Mouse (Mus musculus): ENCODE measurements at regions not wholly inside any gene's neighbourhood (a gene's known extent, or its start where the extent isn't known, plus 50 kb on each side); places are given as distances from the start of the nearest gene placed in this dataset.

DNA sequence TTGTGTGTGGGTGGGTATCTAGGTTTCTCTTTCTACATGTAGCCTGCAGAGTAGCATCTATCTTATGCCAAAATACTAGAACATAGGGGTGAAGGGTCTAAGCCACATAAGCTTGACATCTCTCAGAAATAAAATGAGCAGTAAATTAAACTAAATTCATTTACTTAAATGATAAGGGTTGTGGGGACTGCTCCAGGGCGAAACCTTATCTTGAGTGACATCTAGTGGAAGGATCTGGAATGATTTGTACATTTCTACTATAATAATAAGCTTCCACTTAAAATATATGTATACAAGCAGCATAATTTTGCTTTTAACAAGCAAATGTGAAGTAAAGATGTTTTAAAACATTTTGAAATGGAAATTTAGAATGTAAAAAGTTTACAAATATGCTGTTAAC, 271.4 kb downstream of the Vgll3 start:
- peak; percentile 51 for TF ChIP-seq CTCF (IDR thresholded peaks at IDR 0.05; ENCODE audit: low read depth)

DNA sequence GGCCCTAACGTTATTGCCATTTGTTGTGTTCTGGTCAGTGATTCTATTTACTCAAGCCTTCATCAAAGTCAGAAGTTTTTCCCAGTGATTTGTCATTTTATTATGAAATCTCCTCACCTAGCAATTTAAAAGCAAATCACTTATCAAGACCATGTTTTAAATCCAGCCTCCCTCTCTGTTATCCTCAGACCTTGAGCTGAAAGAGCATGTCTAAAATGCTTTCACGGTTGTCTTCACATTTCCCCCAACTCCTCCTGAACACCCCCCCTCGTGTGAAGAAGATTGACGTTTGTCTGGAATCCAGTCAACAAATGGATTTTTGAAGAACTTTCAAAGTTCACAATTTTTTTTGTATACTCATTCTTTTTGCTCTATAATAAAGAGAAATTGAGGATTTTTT, 277.7 kb downstream of the Vgll3 start:
- no peak for TF ChIP-seq CTCF (IDR thresholded peaks at IDR 0.05; ENCODE audit: low read depth)
- H3K9ac ChIP-seq (replicated peaks; ENCODE audit: low read length) = no peak overlapping the region
- H3K4me1 ChIP-seq (ENCODE audit: insufficient read depth, low read length) = no peaks in the 10 kb centered on the region
- DNase-seq (ENCODE audit: low spot score) = no peak
- no peaks in the 10 kb centered on the region for H3K27me3 ChIP-seq (ENCODE audit: insufficient read depth, low read length)
- H3K9me3 ChIP-seq (ENCODE audit: low read length) = no peaks in the 10 kb centered on the region
- H3K4me3 ChIP-seq (ENCODE audit: low read length) = no peak overlapping the region
- no peak for ATAC-seq
- H3K27ac ChIP-seq = no peak overlapping the region
- H3K36me3 ChIP-seq (ENCODE audit: insufficient read depth, low read length) = no peaks in the 10 kb centered on the region
- no peak overlapping the region for H3K4me2 ChIP-seq (ENCODE audit: low read depth, low read length)
- WGBS = 34% methylated on average over 4 of the region's 4 CpGs

More for the DNA sequence above, 271.4 kb downstream of the Vgll3 start:
- Histone ChIP-seq H3K9me3 (ENCODE audit: low read length) (no peaks in the 10 kb centered on the region), H3K4me2 (ENCODE audit: low read depth, low read length) (no peak overlapping the region), H3K27ac (no peak overlapping the region), H3K4me1 (ENCODE audit: insufficient read depth, low read length) (no peaks in the 10 kb centered on the region), H3K4me3 (ENCODE audit: low read length) (no peak overlapping the region), H3K9ac (replicated peaks; ENCODE audit: low read length) (no peak overlapping the region), H3K27me3 (ENCODE audit: insufficient read depth, low read length) (no peaks in the 10 kb centered on the region), H3K36me3 (ENCODE audit: insufficient read depth, low read length) (no peaks in the 10 kb centered on the region)
- 21% methylated on average over 1 of the region's 1 CpGs for WGBS
- DNase-seq (ENCODE audit: low spot score) = peak; percentile 47
- ATAC-seq = no peak

DNA sequence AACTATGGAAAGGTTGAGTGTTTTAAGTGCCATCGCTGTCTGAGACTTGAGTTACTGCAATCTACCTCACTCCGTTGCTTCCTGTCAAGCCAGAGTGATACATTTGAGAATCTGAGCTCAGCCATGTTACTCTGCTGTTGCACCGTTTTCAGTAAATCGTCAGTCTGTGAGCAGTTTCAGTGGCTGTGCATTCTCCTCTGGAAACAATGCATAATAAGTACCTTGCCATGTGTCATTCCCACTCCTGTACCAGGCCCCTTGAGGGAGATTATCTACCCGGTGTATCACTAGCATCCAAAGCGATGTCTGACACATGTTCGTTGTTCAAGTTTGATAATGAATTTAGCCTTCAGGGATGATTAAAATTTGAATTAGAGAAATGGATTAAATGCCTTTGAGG, 280.6 kb downstream of the Vgll3 start:
- Histone ChIP-seq H3K4me2 (ENCODE audit: low read depth, low read length) (no peak overlapping the region), H3K9me3 (ENCODE audit: low read length) (no peaks in the 10 kb centered on the region), H3K36me3 (ENCODE audit: insufficient read depth, low read length) (no peaks in the 10 kb centered on the region), H3K4me1 (ENCODE audit: insufficient read depth, low read length) (no peaks in the 10 kb centered on the region), H3K4me3 (ENCODE audit: low read length) (no peak overlapping the region), H3K9ac (replicated peaks; ENCODE audit: low read length) (no peak overlapping the region), H3K27me3 (ENCODE audit: insufficient read depth, low read length) (no peaks in the 10 kb centered on the region), H3K27ac (no peak overlapping the region)
- TF ChIP-seq CTCF (IDR thresholded peaks at IDR 0.05; ENCODE audit: low read depth) = no peak
- WGBS = 46% methylated on average over 7 of the region's 7 CpGs
- ATAC-seq = no peak
- peak; percentile 9 for DNase-seq (ENCODE audit: low spot score)

DNA sequence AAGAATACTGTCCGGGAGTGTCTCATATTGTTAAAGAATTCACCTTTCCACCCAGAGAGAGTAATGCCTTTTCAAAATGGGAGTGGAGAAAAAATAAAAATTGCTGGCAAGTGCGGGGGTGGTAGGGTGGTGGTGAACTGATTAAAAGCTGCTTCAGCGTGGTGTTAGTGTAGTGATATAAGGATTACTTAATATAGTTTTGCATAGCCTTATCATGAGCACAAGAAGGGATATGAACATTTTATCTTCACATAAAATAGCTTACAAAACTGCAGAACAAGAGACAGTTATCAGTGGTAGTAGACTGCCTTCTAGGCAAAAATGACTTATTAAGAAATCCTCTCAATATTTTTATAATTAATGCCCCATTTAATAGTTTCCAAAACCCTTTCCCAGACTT, 302.9 kb downstream of the Vgll3 start:
- Histone ChIP-seq H3K9ac (replicated peaks; ENCODE audit: low read length) (no peak overlapping the region), H3K4me2 (ENCODE audit: low read depth, low read length) (no peak overlapping the region), H3K9me3 (ENCODE audit: low read length) (no peaks in the 10 kb centered on the region), H3K4me3 (ENCODE audit: low read length) (no peak overlapping the region), H3K36me3 (ENCODE audit: insufficient read depth, low read length) (no peaks in the 10 kb centered on the region), H3K27me3 (ENCODE audit: insufficient read depth, low read length) (no peaks in the 10 kb centered on the region), H3K27ac (no peak overlapping the region), H3K4me1 (ENCODE audit: insufficient read depth, low read length) (no peaks in the 10 kb centered on the region)
- no peak for TF ChIP-seq CTCF (IDR thresholded peaks at IDR 0.05; ENCODE audit: low read depth)
- no peak for DNase-seq (ENCODE audit: low spot score)
- no peak for ATAC-seq
- WGBS = 90% methylated on average over 3 of the region's 3 CpGs

DNA sequence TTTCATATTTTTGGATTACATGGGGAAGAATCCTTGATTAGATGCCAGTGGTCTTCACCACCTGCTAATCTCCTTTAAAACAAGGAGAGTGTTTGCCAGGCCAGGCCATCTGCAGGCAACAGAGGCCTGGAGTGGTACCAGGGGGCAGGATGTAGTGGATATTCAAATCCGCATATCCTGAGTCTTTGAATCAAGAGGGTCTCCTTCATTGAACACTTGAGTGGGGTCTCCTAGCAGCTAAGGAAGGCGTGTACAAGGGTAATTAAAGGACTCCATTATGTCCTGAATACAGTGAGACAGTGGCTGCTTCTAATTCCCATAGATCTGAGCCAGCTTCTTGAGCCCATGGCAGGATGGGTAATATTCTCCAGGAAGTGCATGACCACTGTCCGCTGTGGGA, 322.7 kb downstream of the Vgll3 start:
- H3K4me3 ChIP-seq (ENCODE audit: low read length) = no peak overlapping the region
- no peaks in the 10 kb centered on the region for H3K27me3 ChIP-seq (ENCODE audit: insufficient read depth, low read length)
- no peak overlapping the region for H3K27ac ChIP-seq
- TF ChIP-seq CTCF (IDR thresholded peaks at IDR 0.05; ENCODE audit: low read depth) = no peak
- H3K9ac ChIP-seq (replicated peaks; ENCODE audit: low read length) = no peak overlapping the region
- peak; percentile 63 for ATAC-seq
- peak; percentile 18 for DNase-seq (ENCODE audit: low spot score)
- no peaks in the 10 kb centered on the region for H3K4me1 ChIP-seq (ENCODE audit: insufficient read depth, low read length)
- no peaks in the 10 kb centered on the region for H3K9me3 ChIP-seq (ENCODE audit: low read length)
- 61% methylated on average over 3 of the region's 3 CpGs for WGBS
- H3K36me3 ChIP-seq (ENCODE audit: insufficient read depth, low read length) = no peaks in the 10 kb centered on the region
- no peak overlapping the region for H3K4me2 ChIP-seq (ENCODE audit: low read depth, low read length)

DNA sequence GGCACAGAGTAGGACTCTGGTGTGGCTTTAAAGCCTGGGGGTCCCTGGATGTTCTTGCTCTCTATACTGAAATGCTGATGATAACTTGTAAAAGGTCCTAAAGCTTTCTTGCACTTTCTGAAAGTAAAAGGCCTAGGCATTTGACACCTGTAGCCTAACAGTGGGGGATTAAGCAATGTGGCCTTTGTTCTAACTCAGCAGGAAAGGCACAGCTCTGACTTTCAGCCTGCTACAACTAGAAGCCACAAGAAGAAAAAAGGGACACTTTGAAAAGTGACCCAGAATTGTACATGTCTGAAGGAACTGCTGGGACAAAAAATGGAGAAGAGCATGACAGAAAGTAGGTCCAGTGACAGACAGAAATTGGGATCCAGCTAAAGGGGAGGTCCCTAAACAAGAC, 329.7 kb downstream of the Vgll3 start:
- Histone ChIP-seq H3K4me3 (ENCODE audit: low read length) (no peak overlapping the region), H3K4me1 (ENCODE audit: insufficient read depth, low read length) (no peaks in the 10 kb centered on the region), H3K36me3 (ENCODE audit: insufficient read depth, low read length) (no peaks in the 10 kb centered on the region), H3K9ac (replicated peaks; ENCODE audit: low read length) (no peak overlapping the region), H3K4me2 (ENCODE audit: low read depth, low read length) (no peak overlapping the region), H3K27ac (no peak overlapping the region), H3K27me3 (ENCODE audit: insufficient read depth, low read length) (no peaks in the 10 kb centered on the region), H3K9me3 (ENCODE audit: low read length) (no peaks in the 10 kb centered on the region)
- ATAC-seq (no peak), DNase-seq (ENCODE audit: low spot score) (no peak)
- TF ChIP-seq CTCF (IDR thresholded peaks at IDR 0.05; ENCODE audit: low read depth) = no peak

DNA sequence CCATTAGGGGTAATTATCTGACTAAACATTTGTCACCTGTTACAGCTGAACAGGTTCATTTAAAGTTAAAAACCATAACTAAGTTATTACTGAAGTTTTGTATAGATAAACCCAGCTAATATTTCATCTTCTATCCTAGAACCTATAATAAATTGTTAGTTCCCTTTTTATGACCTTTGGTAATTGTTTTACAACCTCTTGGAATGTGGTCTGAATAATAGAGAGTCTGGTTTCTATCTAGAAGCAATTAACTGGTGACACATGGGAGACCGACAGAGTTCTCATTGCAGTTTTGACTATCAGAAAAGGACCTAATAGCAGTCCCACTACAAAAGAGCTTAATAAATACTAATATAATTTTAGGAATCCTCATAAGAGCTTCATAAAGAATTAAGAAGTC, 330.2 kb downstream of the Vgll3 start:
- no peaks in the 10 kb centered on the region for H3K4me1 ChIP-seq (ENCODE audit: insufficient read depth, low read length)
- ATAC-seq (no peak), DNase-seq (ENCODE audit: low spot score) (no peak)
- H3K27me3 ChIP-seq (ENCODE audit: insufficient read depth, low read length) = no peaks in the 10 kb centered on the region
- no peaks in the 10 kb centered on the region for H3K9me3 ChIP-seq (ENCODE audit: low read length)
- no peak for TF ChIP-seq CTCF (IDR thresholded peaks at IDR 0.05; ENCODE audit: low read depth)
- 54% methylated on average over 1 of the region's 1 CpGs for WGBS
- no peak overlapping the region for H3K27ac ChIP-seq
- no peaks in the 10 kb centered on the region for H3K36me3 ChIP-seq (ENCODE audit: insufficient read depth, low read length)
- H3K4me2 ChIP-seq (ENCODE audit: low read depth, low read length) = no peak overlapping the region
- H3K9ac ChIP-seq (replicated peaks; ENCODE audit: low read length) = no peak overlapping the region
- H3K4me3 ChIP-seq (ENCODE audit: low read length) = no peak overlapping the region

All from hindbrain, postnatal 0 days (tissue).